Mouse (Mus musculus) T-cell, adult 2 months (primary cell): ENCODE results near the gene Arl6.

Experiments used
- DNase-seq: peaks from one replicate; pipeline ENCODE4 v3.0.0; 2022; ENCODE audit warnings: low spot score

Gene Arl6

GRCm38 (mm10) chr16:59586911-59587310, 52.3 kb downstream of the Arl6 start:
- DNase-seq, result no peak

DNA sequence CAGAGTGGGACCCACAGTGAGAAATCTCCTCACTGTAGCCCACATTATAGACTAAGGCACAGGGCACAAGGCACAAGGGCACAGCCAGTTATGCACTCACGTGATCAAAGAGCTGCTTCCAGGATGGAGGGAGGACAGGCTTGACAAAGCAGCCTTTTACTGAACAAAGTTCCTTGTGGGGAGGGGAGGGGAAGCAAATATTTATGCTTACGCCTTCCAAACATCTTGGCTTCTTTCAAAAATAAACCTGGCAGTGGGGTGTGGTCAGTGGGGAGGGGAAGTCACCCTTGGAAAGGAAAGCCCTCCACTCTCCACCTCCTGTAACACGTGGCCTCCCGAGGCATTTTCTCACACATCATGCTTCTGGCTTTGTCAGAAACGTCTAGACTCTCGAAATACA, 52.9 kb downstream of the Arl6 start:
- no peak for DNase-seq

DNA sequence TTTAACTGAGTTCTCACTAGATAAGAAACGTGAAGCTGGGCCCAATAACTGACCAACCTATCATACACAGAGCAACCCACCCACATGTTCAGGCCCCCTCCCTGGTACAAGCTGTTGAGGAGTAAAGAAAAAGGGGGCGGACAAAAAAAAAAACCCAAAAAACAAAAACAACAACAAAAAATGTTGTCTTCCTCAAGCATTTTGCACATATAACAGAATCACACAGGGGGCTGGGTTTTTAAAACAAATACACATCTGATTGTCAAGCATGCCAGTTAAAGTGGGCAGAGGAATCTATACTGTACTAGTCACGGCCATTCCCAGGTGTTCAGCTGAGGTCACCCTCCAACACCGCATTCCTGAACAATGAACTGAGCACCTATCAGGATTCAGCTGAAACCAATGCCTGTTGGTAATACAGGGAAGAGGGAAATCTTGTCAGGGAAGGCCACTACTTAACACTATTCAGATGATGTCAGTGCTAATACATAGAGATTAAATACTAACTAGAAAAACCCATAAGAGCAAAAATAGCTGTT, 53.4 kb downstream of the Arl6 start:
- DNase-seq, result no peak

DNA sequence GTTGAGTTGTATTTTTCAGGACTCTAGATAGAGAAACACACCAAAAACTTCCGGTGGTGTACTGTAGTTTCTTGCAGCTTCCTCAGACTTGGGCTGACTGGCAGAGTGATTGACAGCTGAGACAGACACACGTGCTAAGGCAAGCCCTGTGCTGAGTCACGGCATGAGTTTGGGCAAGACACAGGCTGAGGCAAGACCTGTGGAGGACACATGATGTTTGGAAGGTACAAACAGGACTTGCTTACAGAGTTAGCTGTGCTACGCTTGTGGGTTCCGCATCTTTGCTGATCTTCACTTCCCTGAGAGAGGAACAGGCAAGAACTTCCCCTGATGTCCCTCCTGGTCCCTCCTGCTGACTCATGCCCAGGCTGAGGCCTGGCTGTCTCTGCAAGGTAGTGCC, 55.7 kb downstream of the Arl6 start:
- no peak for DNase-seq

DNA sequence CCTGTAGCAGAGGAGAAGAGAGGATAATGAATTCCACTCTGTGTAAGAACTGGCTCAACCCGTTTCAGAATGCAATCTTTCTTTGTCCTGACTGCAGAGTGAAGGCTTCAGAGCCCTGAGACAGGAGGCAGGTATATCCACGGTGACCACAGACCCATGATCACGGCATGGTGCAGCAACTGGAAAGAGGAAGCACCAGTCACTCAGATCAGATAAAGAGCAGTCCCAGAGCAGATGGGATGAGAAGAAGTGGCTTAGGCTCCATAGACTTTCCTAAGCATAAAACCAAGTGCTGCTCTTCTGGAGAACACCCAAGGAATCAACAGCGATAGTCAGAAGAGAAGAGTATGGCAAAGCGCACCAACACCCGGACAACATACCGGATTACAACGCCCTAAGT, 60.0 kb downstream of the Arl6 start:
- no peak for DNase-seq

DNA sequence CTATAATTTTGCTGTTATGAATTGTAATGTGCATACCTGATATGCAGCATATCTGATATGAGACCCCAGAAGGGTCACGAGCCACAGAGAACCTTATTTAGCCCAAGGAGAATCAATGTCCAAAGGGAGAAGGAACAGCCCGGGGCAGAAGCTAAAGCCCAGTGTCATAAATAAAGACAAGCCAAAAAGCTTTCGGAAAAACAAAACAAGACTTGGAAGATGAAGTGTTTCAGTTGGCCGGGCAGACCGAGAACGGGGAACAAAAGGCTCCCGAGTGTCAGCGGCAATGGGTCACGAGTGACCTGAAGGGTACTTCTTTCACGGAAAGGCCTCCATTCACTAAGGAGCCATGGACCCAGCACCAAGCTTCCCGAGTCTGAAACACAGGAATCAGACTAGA, 65.2 kb downstream of the Arl6 start:
- DNase-seq, result no peak

- DNase-seq, result no peak
Observed at GRCm38 (mm10) chr16:59572685-59573084, 66.5 kb downstream of the Arl6 start.

- DNase-seq, result no peak
Observed at GRCm38 (mm10) chr16:59570807-59571206, 68.4 kb downstream of the Arl6 start.

DNA sequence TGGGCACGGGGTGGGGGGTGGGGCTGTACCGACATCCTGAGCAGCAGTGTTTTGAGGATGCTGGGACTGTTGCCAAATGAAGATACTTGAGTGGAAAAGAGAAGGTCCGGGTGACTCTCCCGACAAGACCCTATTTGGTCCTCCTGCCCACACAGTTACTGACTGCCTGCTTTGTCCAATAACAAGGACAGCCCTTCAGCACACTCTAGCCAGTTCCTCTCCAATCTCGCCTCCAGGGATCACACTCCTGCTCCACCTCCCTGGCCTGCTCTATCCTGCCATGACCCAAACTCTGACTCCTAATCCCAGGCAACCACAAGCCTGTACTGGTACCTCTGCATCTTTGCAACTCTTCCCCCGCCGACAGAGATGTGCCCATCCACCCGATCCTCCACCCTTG, 69.4 kb downstream of the Arl6 start:
- DNase-seq, result no peak

DNA sequence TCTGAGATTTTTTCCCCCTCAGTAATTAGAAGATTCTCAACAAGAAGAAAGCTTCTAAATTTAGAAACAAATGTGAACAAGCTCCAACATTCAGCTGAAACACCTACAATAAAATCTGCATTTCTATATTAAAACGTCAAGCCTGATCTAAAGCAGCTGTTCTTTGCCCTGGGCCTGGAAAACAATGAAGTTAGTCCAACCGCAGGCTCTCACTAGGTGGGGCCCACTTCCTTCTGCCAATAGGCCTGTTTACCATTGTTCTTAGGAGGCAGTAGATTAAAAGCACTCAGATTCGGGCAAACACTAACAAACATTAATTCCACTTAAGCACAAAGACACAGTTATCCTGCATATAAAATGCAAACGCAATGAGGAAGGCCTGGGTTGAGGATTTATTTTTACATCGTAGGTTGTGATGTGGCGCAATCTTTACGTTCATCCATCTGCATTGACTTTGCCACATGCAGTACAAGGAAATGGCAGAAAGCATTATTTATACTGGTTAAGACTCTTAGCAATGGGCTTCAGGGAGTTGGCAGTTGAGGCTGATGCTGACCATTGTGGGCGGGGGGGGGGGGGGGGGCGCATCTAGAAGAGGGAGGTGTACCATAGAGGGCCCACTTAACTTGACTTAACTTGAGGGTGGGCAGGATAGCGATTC, 71.3 kb downstream of the Arl6 start:
- no peak for DNase-seq

- no peak for DNase-seq
Observed at GRCm38 (mm10) chr16:59566437-59566836, 72.8 kb downstream of the Arl6 start.

GRCm38 (mm10) chr16:59565631-59566030, 73.6 kb downstream of the Arl6 start:
- DNase-seq, result no peak

- DNase-seq, result no peak
Observed at GRCm38 (mm10) chr16:59564025-59564424, 75.2 kb downstream of the Arl6 start.
